12 mouse cellular contexts compared by ENCODE assay signal in the genomic region with DNA sequence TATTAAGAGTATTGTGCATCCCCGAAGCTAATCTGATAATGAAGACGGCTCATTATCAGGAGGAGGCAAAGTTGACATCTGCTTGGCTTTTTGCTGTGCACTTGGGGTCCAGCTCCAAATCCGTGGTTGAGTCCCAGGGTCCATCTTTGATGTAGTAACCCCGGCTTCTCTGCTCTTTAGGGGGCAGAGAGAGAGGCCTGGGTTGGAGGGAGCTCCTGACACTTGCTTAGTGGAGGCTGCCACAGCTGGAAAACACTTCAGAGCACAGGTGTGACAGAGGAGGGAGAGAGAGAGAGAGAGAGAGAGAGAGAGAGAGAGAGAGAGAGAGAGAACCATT. TPM values are rescaled to one million over a fixed set of nuclear protein-coding genes. Genes with fewer than 3 reads are reported as not detected.
A peak's percentile ranks its signal among the peaks of the same experiment; 100 is the strongest.
DNase-seq lines count a peak whose midpoint lies in the region; ATAC-seq lines count a peak whose summit lies in the region.
"Had no signal": no experiment of that assay in that cellular context is flagged by ENCODE, and none has a peak within 500 bp of the region (broad histone marks: within the 10 kb centered on the region; RNA-seq: fewer than 3 reads in every experiment).

No protein-coding gene starts in this region.

- no peak for DNase-seq in heart, postnatal 25 days (ENCODE audit: low spot score)
- no peak for DNase-seq in embryonic facial prominence, embryonic 10.5 days (ENCODE audit: low spot score)
- no peak for DNase-seq in hindbrain, embryonic 11.5 days (ENCODE audit: low spot score)
- no peak for DNase-seq in liver, embryonic 11.5 days (ENCODE audit: low spot score)
- no peak for DNase-seq in B cell, adult 2 months
- DNase-seq: gastrocnemius, postnatal 25 days; kidney, postnatal 10 days; thymus, adult 2 months had no signal

- H3K9me3 ChIP-seq in heart, embryonic 11.5 days (replicated peaks; ENCODE audit: control insufficient read depth, low read length) = no peaks in the 10 kb centered on the region; the same call in 1 of the 2 replicates
- H3K9me3 ChIP-seq in embryonic facial prominence, embryonic 10.5 days = peaks cover 19% of the 10 kb centered on the region
- no peaks in the 10 kb centered on the region; the same call in 1 of the 2 replicates for H3K9me3 ChIP-seq in hindbrain, embryonic 11.5 days (ENCODE audit: control insufficient read depth, low read length)
- peaks cover 20% of the 10 kb centered on the region for H3K9me3 ChIP-seq in midbrain, embryonic 13.5 days
- peaks cover 4% of the 10 kb centered on the region; the same call in 1 of the 2 replicates for H3K9me3 ChIP-seq in liver, embryonic 11.5 days (ENCODE audit: control insufficient read depth, low read length)

- peaks cover 3% of the 10 kb centered on the region; the same call in 1 of the 2 replicates for H3K4me1 ChIP-seq in heart, embryonic 11.5 days (ENCODE audit: control insufficient read depth, insufficient read depth, low read length)
- H3K4me1 ChIP-seq in embryonic facial prominence, embryonic 10.5 days = peaks cover 21% of the 10 kb centered on the region
- peaks cover 7% of the 10 kb centered on the region for H3K4me1 ChIP-seq in hindbrain, embryonic 11.5 days (replicated peaks; ENCODE audit: control insufficient read depth, insufficient read depth, low read length)
- peaks cover 30% of the 10 kb centered on the region for H3K4me1 ChIP-seq in midbrain, embryonic 13.5 days (replicated peaks)
- H3K4me1 ChIP-seq in liver, embryonic 11.5 days (replicated peaks; ENCODE audit: control insufficient read depth, insufficient read depth, low read length) = 0 out of 2 replicates have a peak, but pooled peaks cover 6% of the 10 kb centered on the region

- no peak for ATAC-seq in heart, embryonic 11.5 days (replicated peaks; ENCODE audit: insufficient number of reproducible peaks, low FRiP score, low TSS enrichment)
- no peak; the same call in 1 of the 2 replicates for ATAC-seq in hindbrain, embryonic 11.5 days (ENCODE audit: low FRiP score)
- ATAC-seq in midbrain, embryonic 13.5 days = 0 out of 2 replicates have a peak, but pooled peaks have one; percentile 9
- ATAC-seq in CD4-positive, CD25-positive, alpha-beta regulatory T cell, adult 4 months = no peak
- no peak for ATAC-seq in liver, embryonic 11.5 days (replicated peaks; ENCODE audit: low FRiP score)
- ATAC-seq: Patski had no signal

- no peak overlapping the region for H3K4me3 ChIP-seq in heart, embryonic 11.5 days (ENCODE audit: low read depth, low read length)
- H3K4me3 ChIP-seq in embryonic facial prominence, embryonic 10.5 days = no peak overlapping the region
- no peak overlapping the region for H3K4me3 ChIP-seq in hindbrain, embryonic 11.5 days (ENCODE audit: low read depth, low read length)
- H3K4me3 ChIP-seq in midbrain, embryonic 13.5 days (replicated peaks) = no peak overlapping the region
- H3K4me3 ChIP-seq in liver, embryonic 11.5 days (ENCODE audit: low read depth, low read length) = no peak overlapping the region

- intact Hi-C loops in heart, postnatal 25 days (cut with DNase I) = no loop called here

- peak overlapping the region; percentile 62 for H3K4me2 ChIP-seq in heart, embryonic 11.5 days
- no peak overlapping the region for H3K4me2 ChIP-seq in hindbrain, embryonic 11.5 days (replicated peaks; ENCODE audit: low read depth, low read length)
- peak overlapping the region; percentile 43 for H3K4me2 ChIP-seq in midbrain, embryonic 13.5 days (replicated peaks)
- H3K4me2 ChIP-seq in liver, embryonic 11.5 days = no peak overlapping the region

- no peaks in the 10 kb centered on the region for H3K36me3 ChIP-seq in heart, embryonic 11.5 days (ENCODE audit: control insufficient read depth, insufficient read depth, low read length)
- H3K36me3 ChIP-seq in embryonic facial prominence, embryonic 10.5 days (replicated peaks) = no peaks in the 10 kb centered on the region
- H3K36me3 ChIP-seq in hindbrain, embryonic 11.5 days (ENCODE audit: control insufficient read depth, insufficient read depth, low read length) = no peaks in the 10 kb centered on the region
- H3K36me3 ChIP-seq in midbrain, embryonic 13.5 days = 0 out of 2 replicates have a peak, but pooled peaks cover 2% of the 10 kb centered on the region
- no peaks in the 10 kb centered on the region for H3K36me3 ChIP-seq in liver, embryonic 11.5 days (ENCODE audit: control insufficient read depth, insufficient read depth, low read length)

- peaks cover 6% of the 10 kb centered on the region; the same call in 1 of the 2 replicates for H3K27me3 ChIP-seq in heart, embryonic 11.5 days (ENCODE audit: control insufficient read depth, insufficient read depth, low read length)
- peaks cover 31% of the 10 kb centered on the region for H3K27me3 ChIP-seq in embryonic facial prominence, embryonic 10.5 days (replicated peaks; ENCODE audit: low read depth, poor library complexity, severe bottlenecking)
- no peaks in the 10 kb centered on the region for H3K27me3 ChIP-seq in hindbrain, embryonic 11.5 days (ENCODE audit: control insufficient read depth, insufficient read depth, low read length)
- no peaks in the 10 kb centered on the region for H3K27me3 ChIP-seq in midbrain, embryonic 13.5 days
- H3K27me3 ChIP-seq in liver, embryonic 11.5 days (replicated peaks; ENCODE audit: control insufficient read depth, insufficient read depth, low read length) = peaks cover 13% of the 10 kb centered on the region

- no peak overlapping the region for H3K9ac ChIP-seq in heart, embryonic 11.5 days (ENCODE audit: low read depth, low read length)
- H3K9ac ChIP-seq in hindbrain, embryonic 11.5 days (ENCODE audit: low read depth, low read length) = no peak overlapping the region
- H3K9ac ChIP-seq in midbrain, embryonic 13.5 days (replicated peaks) = no peak overlapping the region
- no peak overlapping the region for H3K9ac ChIP-seq in liver, embryonic 11.5 days (ENCODE audit: low read depth, low read length)

- WGBS in heart, embryonic 11.5 days (ENCODE audit: insufficient replicate concordance) = 36% methylated on average over 4 of the region's 4 CpGs
- 29% methylated on average over 4 of the region's 4 CpGs for WGBS in embryonic facial prominence, embryonic 10.5 days
- 28% methylated on average over 4 of the region's 4 CpGs for WGBS in hindbrain, embryonic 11.5 days
- WGBS in midbrain, embryonic 13.5 days = 5% methylated on average over 4 of the region's 4 CpGs
- 27% methylated on average over 4 of the region's 4 CpGs for WGBS in liver, embryonic 11.5 days

- no peak overlapping the region for H3K27ac ChIP-seq in heart, embryonic 11.5 days (ENCODE audit: low read depth, low read length)
- H3K27ac ChIP-seq in embryonic facial prominence, embryonic 10.5 days (replicated peaks) = peak overlapping the region; percentile 78; the same call in 1 of the 2 replicates
- H3K27ac ChIP-seq in hindbrain, embryonic 11.5 days (ENCODE audit: low read depth, low read length) = peak overlapping the region; percentile 56; the same call in 1 of the 2 replicates
- H3K27ac ChIP-seq in midbrain, embryonic 13.5 days = peak overlapping the region; percentile 94
- H3K27ac ChIP-seq in liver, embryonic 11.5 days (ENCODE audit: low read depth, low read length) = no peak overlapping the region

RNA-seq across cellular contexts. Expression of a gene that starts 49.1 kb away (rescaled TPM):
- 644 and 729 TPM in 2 replicates for polyA plus RNA-seq in heart, embryonic 11.5 days (2014; fragmentation: Nextera tagmentation; extraction: Ambion mirVana)
- total RNA-seq in heart, postnatal 25 days (2021) = 100 to 1,000 TPM; 281 to 288 TPM
- 810 and 834 TPM in 2 replicates for polyA plus RNA-seq in embryonic facial prominence, embryonic 10.5 days (2016; fragmentation: Nextera tagmentation; extraction: Ambion mirVana)
- polyA plus RNA-seq in hindbrain, embryonic 11.5 days (2014; fragmentation: Nextera tagmentation; extraction: Ambion mirVana) = 822 and 883 TPM in 2 replicates
- polyA plus RNA-seq in midbrain, embryonic 13.5 days (2015; fragmentation: Nextera tagmentation; extraction: Ambion mirVana) = 474 and 477 TPM in 2 replicates
- polyA plus RNA-seq in CD4-positive, CD25-positive, alpha-beta regulatory T cell, adult 4 months (2017; shearing (Covaris generic)) = 1,000 to 10,000 TPM; 1,931 to 1,996 TPM
- polyA plus RNA-seq in liver, embryonic 11.5 days (2014; fragmentation: Nextera tagmentation; extraction: Ambion mirVana) = 1,178 and 1,306 TPM in 2 replicates

Comparison
In these comparisons a context has a peak if more than half of its experiments do, and no peak if none do; other contexts are left out.
1. H3K27ac ChIP-seq: peak in embryonic facial prominence, embryonic 10.5 days (single experiment), hindbrain, embryonic 11.5 days (single experiment) and midbrain, embryonic 13.5 days (single experiment); none in heart, embryonic 11.5 days (single experiment) and liver, embryonic 11.5 days (single experiment).
2. H3K4me2 ChIP-seq: peak in heart, embryonic 11.5 days (single experiment) and midbrain, embryonic 13.5 days (single experiment); none in hindbrain, embryonic 11.5 days (single experiment) and liver, embryonic 11.5 days (single experiment).